ENCODE assay signal across 14 mouse cellular contexts in genomic region chr2:150816676-150817402, GRCm38 (mm10). TPM values are rescaled to one million over a fixed set of nuclear protein-coding genes. Genes with fewer than 3 reads are reported as not detected.
DNase-seq lines count a peak whose midpoint lies in the region; ATAC-seq and TF ChIP-seq lines count a peak whose summit lies in the region.
"Had no signal": no experiment of that assay in that cellular context is flagged by ENCODE, and none has a peak within 500 bp of the region (broad histone marks: within the 10 kb centered on the region; RNA-seq: fewer than 3 reads in every experiment).

No protein-coding gene starts in this region.

- DNase-seq in hindbrain, postnatal 0 days (ENCODE audit: low spot score): peak; percentile 54
- DNase-seq in adipocyte (ENCODE audit: low spot score): peak; percentile 61
- peak; percentile 74 for DNase-seq in brain, adult 2 months (ENCODE audit: low read depth, low spot score)
- DNase-seq in cerebellum, postnatal 14 days: peak; percentile 57 to 69
- DNase-seq in lung, postnatal 36 days: no peak
- no peak for DNase-seq in embryo, embryonic 10 days (ENCODE audit: low spot score)
- DNase-seq: embryo, embryonic 11 days; thymus, adult 2 months had no signal

- H3K4me3 ChIP-seq in hindbrain, postnatal 0 days (ENCODE audit: low read length): no peak overlapping the region
- H3K4me3 ChIP-seq in hindbrain, embryonic 12.5 days: no peak overlapping the region
- H3K4me3 ChIP-seq: liver, embryonic 15.5 days; midbrain, embryonic 13.5 days had no signal

- peaks cover 80% of the 10 kb centered on the region for H3K36me3 ChIP-seq in hindbrain, postnatal 0 days (ENCODE audit: insufficient read depth, low read length)
- peaks cover 80% of the 10 kb centered on the region for H3K36me3 ChIP-seq in hindbrain, embryonic 12.5 days

- ATAC-seq in hindbrain, postnatal 0 days: peak; percentile 54; the same call in 1 of the 2 replicates
- ATAC-seq in hindbrain, embryonic 12.5 days (ENCODE audit: low FRiP score): no peak
- ATAC-seq: intestine, embryonic 16.5 days; midbrain, embryonic 13.5 days; Patski had no signal

- H3K4me1 ChIP-seq in hindbrain, postnatal 0 days (ENCODE audit: insufficient read depth, low read length): no peaks in the 10 kb centered on the region
- no peaks in the 10 kb centered on the region for H3K4me1 ChIP-seq in hindbrain, embryonic 12.5 days
- H3K4me1 ChIP-seq: liver, embryonic 15.5 days; midbrain, embryonic 13.5 days had no signal

- no peaks in the 10 kb centered on the region for H3K9me3 ChIP-seq in hindbrain, postnatal 0 days (ENCODE audit: low read length)
- H3K9me3 ChIP-seq in hindbrain, embryonic 12.5 days (replicated peaks): no peaks in the 10 kb centered on the region
- H3K9me3 ChIP-seq: liver, embryonic 15.5 days; midbrain, embryonic 13.5 days had no signal

- H3K4me2 ChIP-seq in hindbrain, postnatal 0 days (ENCODE audit: low read depth, low read length): no peak overlapping the region
- no peak overlapping the region for H3K4me2 ChIP-seq in hindbrain, embryonic 12.5 days (replicated peaks)
- H3K4me2 ChIP-seq: liver, embryonic 15.5 days; midbrain, embryonic 13.5 days had no signal

- no peak for TF ChIP-seq CTCF in hindbrain, postnatal 0 days (IDR thresholded peaks at IDR 0.05; ENCODE audit: low read depth)

- peak overlapping the region; percentile 38; the same call in 1 of the 2 replicates for H3K27ac ChIP-seq in hindbrain, postnatal 0 days
- H3K27ac ChIP-seq in hindbrain, embryonic 12.5 days: no peak overlapping the region
- H3K27ac ChIP-seq: liver, embryonic 15.5 days; midbrain, embryonic 13.5 days had no signal

- no peak overlapping the region for H3K9ac ChIP-seq in hindbrain, postnatal 0 days (replicated peaks; ENCODE audit: low read length)
- no peak overlapping the region for H3K9ac ChIP-seq in hindbrain, embryonic 12.5 days
- H3K9ac ChIP-seq: liver, embryonic 15.5 days; midbrain, embryonic 13.5 days had no signal

- 86% methylated on average over 18 of the region's 18 CpGs for WGBS in hindbrain, postnatal 0 days
- WGBS in hindbrain, embryonic 12.5 days: 93% methylated on average over 18 of the region's 18 CpGs

- H3K27me3 ChIP-seq in hindbrain, postnatal 0 days (ENCODE audit: insufficient read depth, low read length): no peaks in the 10 kb centered on the region
- no peaks in the 10 kb centered on the region for H3K27me3 ChIP-seq in hindbrain, embryonic 12.5 days
- H3K27me3 ChIP-seq: CH12.LX; liver, embryonic 15.5 days; midbrain, embryonic 13.5 days; Patski had no signal

RNA-seq across cellular contexts. Expression of gene Pygb, which starts 30.3 kb away (rescaled TPM):
- total RNA-seq in hindbrain, postnatal 0 days (2014; rRNA removed): 302 and 317 TPM in 2 replicates
- polyA plus RNA-seq in hindbrain, postnatal 0 days (2015; fragmentation: Nextera tagmentation; extraction: Ambion mirVana): 160 and 169 TPM in 2 replicates
- 92.5 and 95.3 TPM in 2 replicates for polyA plus RNA-seq in hindbrain, embryonic 12.5 days (2016; fragmentation: Nextera tagmentation; extraction: Ambion mirVana)

Comparison
In these comparisons a context has a peak if more than half of its experiments do, and no peak if none do; other contexts are left out.
1. DNase-seq: peak in hindbrain, postnatal 0 days (single experiment), adipocyte (single experiment), brain, adult 2 months (single experiment) and cerebellum, postnatal 14 days (2 of 2); none in lung, postnatal 36 days (single experiment) and embryo, embryonic 10 days (single experiment).